Mouse (Mus musculus) liver, postnatal 0 days (tissue): ENCODE measurements at regions not wholly inside any gene's neighbourhood (a gene's known extent, or its start where the extent isn't known, plus 50 kb on each side); places are given as distances from the start of the nearest gene placed in this dataset.

ENCODE experiments used
- CTCF ChIP-seq: sonication (generic); IDR thresholded peaks from 2 replicates; pipeline ENCODE4 v1.5.1; 2016; ENCODE audit warnings: antibody characterized with exemption, low read depth
- EP300 ChIP-seq: IDR thresholded peaks from 2 replicates; pipeline ENCODE4 v1.6.1; 2016; ENCODE audit warnings: antibody characterized with exemption, low read depth, mild to moderate bottlenecking

- TF ChIP-seq CTCF, result no peak
- no peak for TF ChIP-seq EP300
Measured at GRCm38 (mm10) chr10:126610506-126610905, 290.6 kb downstream of the Atp23 start.
